In genomic region chr13:55329109-55329682, GRCm38 (mm10) we compare ENCODE assay signal across 8 mouse cellular contexts. TPM values are rescaled to one million over a fixed set of nuclear protein-coding genes. Genes with fewer than 3 reads are reported as not detected.
A peak's percentile ranks its signal among the peaks of the same experiment; 100 is the strongest.
DNase-seq lines count a peak whose midpoint lies in the region; ATAC-seq and TF ChIP-seq lines count a peak whose summit lies in the region.

No protein-coding gene starts in this region.

- WGBS in kidney, adult 2 months: 1% methylated on average over 29 of the region's 29 CpGs
- WGBS in hindbrain, embryonic 10.5 days: 2% methylated on average over 29 of the region's 29 CpGs
- WGBS in stomach, embryonic 15.5 days: under 1% methylated on average over 27 of the region's 29 CpGs

- no peaks in the 10 kb centered on the region; the same call in 1 of the 2 replicates for H3K36me3 ChIP-seq in kidney, adult 2 months (ENCODE audit: control insufficient read depth, insufficient read depth, low read length)
- H3K36me3 ChIP-seq in E14TG2a.4 (ENCODE audit: insufficient read depth, low read length): peaks cover 35% of the 10 kb centered on the region
- peaks cover 30% of the 10 kb centered on the region for H3K36me3 ChIP-seq in hindbrain, embryonic 10.5 days
- H3K36me3 ChIP-seq in stomach, embryonic 15.5 days: peaks cover 17% of the 10 kb centered on the region

- intact Hi-C loops in left cerebral cortex, postnatal 36 days (cut with DNase I): no loop called here

- H3K4me2 ChIP-seq in stomach, embryonic 15.5 days: peak overlapping the region; percentile 96

- no peaks in the 10 kb centered on the region for H3K9me3 ChIP-seq in E14TG2a.4 (ENCODE audit: low read length)
- H3K9me3 ChIP-seq in hindbrain, embryonic 10.5 days: no peaks in the 10 kb centered on the region
- no peaks in the 10 kb centered on the region for H3K9me3 ChIP-seq in stomach, embryonic 15.5 days

- no peak for DNase-seq in kidney, adult 2 months
- DNase-seq in kidney, adult 18-20 months: no peak
- DNase-seq in hindbrain, embryonic 10.5 days (ENCODE audit: low spot score): no peak
- DNase-seq in lung, postnatal 10 days: peak; percentile 40
- no peak for DNase-seq in left cerebral cortex, postnatal 36 days (ENCODE audit: low spot score in 2 of 2)

- no peak for TF ChIP-seq POLR2A in kidney, adult 2 months (IDR thresholded peaks at IDR 0.05; ENCODE audit: low read depth, low read length)

- no peaks in the 10 kb centered on the region for H3K27me3 ChIP-seq in kidney, adult 2 months (replicated peaks; ENCODE audit: control insufficient read depth, insufficient read depth, low read length)
- H3K27me3 ChIP-seq in E14TG2a.4 (ENCODE audit: insufficient read depth, low read length): no peaks in the 10 kb centered on the region
- H3K27me3 ChIP-seq in hindbrain, embryonic 10.5 days (ENCODE audit: insufficient read depth, poor library complexity, severe bottlenecking): peaks cover 11% of the 10 kb centered on the region
- no peaks in the 10 kb centered on the region for H3K27me3 ChIP-seq in stomach, embryonic 15.5 days (replicated peaks)

- peak overlapping the region; percentile 46 for H3K9ac ChIP-seq in stomach, embryonic 15.5 days

- peak; percentile 8 for ATAC-seq in common myeloid progenitor, adult 5-6 weeks (replicated peaks; ENCODE audit: low read depth, poor library complexity, severe bottlenecking)
- ATAC-seq in stomach, embryonic 15.5 days (ENCODE audit: insufficient read depth, low FRiP score, low read depth): no peak

- no peak overlapping the region for H3K27ac ChIP-seq in kidney, adult 2 months (ENCODE audit: insufficient read depth, low read depth, low read length)
- peak overlapping the region; percentile 96 for H3K27ac ChIP-seq in hindbrain, embryonic 10.5 days
- H3K27ac ChIP-seq in stomach, embryonic 15.5 days: peak overlapping the region; percentile 73

- no peak for TF ChIP-seq CTCF in kidney, adult 2 months (conservative IDR thresholded peaks at IDR 0.05; ENCODE audit: insufficient read depth, insufficient read length, low read depth, low read length)
- TF ChIP-seq CTCF in E14TG2a.4 (conservative IDR thresholded peaks at IDR 0.05; ENCODE audit: low read length): no peak

- H3K4me1 ChIP-seq in kidney, adult 2 months (ENCODE audit: control insufficient read depth, insufficient read depth, low read length): peaks cover 8% of the 10 kb centered on the region; the same call in 1 of the 2 replicates
- H3K4me1 ChIP-seq in E14TG2a.4 (replicated peaks; ENCODE audit: low read depth, low read length): peaks cover 85% of the 10 kb centered on the region
- H3K4me1 ChIP-seq in hindbrain, embryonic 10.5 days (replicated peaks): peaks cover 43% of the 10 kb centered on the region
- peaks cover 41% of the 10 kb centered on the region for H3K4me1 ChIP-seq in stomach, embryonic 15.5 days

- peak overlapping the region; percentile 46; the same call in 1 of the 2 replicates for H3K4me3 ChIP-seq in kidney, adult 2 months (ENCODE audit: insufficient read depth, low read depth, low read length)
- peak overlapping the region; percentile 89 for H3K4me3 ChIP-seq in E14TG2a.4 (replicated peaks; ENCODE audit: low read length)
- H3K4me3 ChIP-seq in hindbrain, embryonic 10.5 days: peak overlapping the region; percentile 69
- peak overlapping the region; percentile 75 for H3K4me3 ChIP-seq in stomach, embryonic 15.5 days (replicated peaks)

RNA-seq across cellular contexts. Expression of gene Mxd3, which starts 0.4 kb away (rescaled TPM):
- 1.2 and 1.3 TPM in 2 replicates for polyA plus RNA-seq in kidney, adult 2 months (2012; rRNA removed)
- 6.2 and 9.0 TPM in 2 replicates for total RNA-seq in common myeloid progenitor, adult 5-6 weeks (2017)
- polyA plus RNA-seq in hindbrain, embryonic 10.5 days (2016; fragmentation: Nextera tagmentation; extraction: Ambion mirVana): 25.2 and 33.7 TPM in 2 replicates
- 29.2 and 32.1 TPM in 2 replicates for polyA plus RNA-seq in stomach, embryonic 15.5 days (2015; fragmentation: Nextera tagmentation; extraction: Ambion mirVana)
- total RNA-seq in left cerebral cortex, postnatal 36 days (2021): 1 to 10 TPM; 1.4 to 2.5 TPM

RNA-seq across cellular contexts. Expression of gene Rab24, which starts 7.5 kb away (rescaled TPM):
- polyA plus RNA-seq in kidney, adult 2 months (2012; rRNA removed): 81.8 and 89.8 TPM in 2 replicates
- total RNA-seq in common myeloid progenitor, adult 5-6 weeks (2017): 22.3 and 31.5 TPM in 2 replicates
- polyA plus RNA-seq in hindbrain, embryonic 10.5 days (2016; fragmentation: Nextera tagmentation; extraction: Ambion mirVana): 80.9 and 83.7 TPM in 2 replicates
- 89.8 and 93.2 TPM in 2 replicates for polyA plus RNA-seq in stomach, embryonic 15.5 days (2015; fragmentation: Nextera tagmentation; extraction: Ambion mirVana)
- 10 to 100 TPM; 80.9 to 86.8 TPM for total RNA-seq in left cerebral cortex, postnatal 36 days (2021)

RNA-seq across cellular contexts. Expression of gene Prelid1, which starts 8.9 kb away (rescaled TPM):
- 542 and 589 TPM in 2 replicates for polyA plus RNA-seq in kidney, adult 2 months (2012; rRNA removed)
- 83.2 and 93.3 TPM in 2 replicates for total RNA-seq in common myeloid progenitor, adult 5-6 weeks (2017)
- 510 and 522 TPM in 2 replicates for polyA plus RNA-seq in hindbrain, embryonic 10.5 days (2016; fragmentation: Nextera tagmentation; extraction: Ambion mirVana)
- polyA plus RNA-seq in stomach, embryonic 15.5 days (2015; fragmentation: Nextera tagmentation; extraction: Ambion mirVana): 447 and 473 TPM in 2 replicates
- total RNA-seq in left cerebral cortex, postnatal 36 days (2021): 100 to 1,000 TPM; 159 to 185 TPM

RNA-seq across cellular contexts. Expression of gene Lman2, which starts 33.4 kb away (rescaled TPM):
- 114 and 126 TPM in 2 replicates for polyA plus RNA-seq in kidney, adult 2 months (2012; rRNA removed)
- total RNA-seq in common myeloid progenitor, adult 5-6 weeks (2017): 83.6 and 85.1 TPM in 2 replicates
- polyA plus RNA-seq in hindbrain, embryonic 10.5 days (2016; fragmentation: Nextera tagmentation; extraction: Ambion mirVana): 95.2 and 107 TPM in 2 replicates
- polyA plus RNA-seq in stomach, embryonic 15.5 days (2015; fragmentation: Nextera tagmentation; extraction: Ambion mirVana): 114 and 127 TPM in 2 replicates
- total RNA-seq in left cerebral cortex, postnatal 36 days (2021): 10 to 100 TPM; 54.9 to 61.3 TPM

RNA-seq across cellular contexts. Expression of gene Rgs14, which starts 40.3 kb away (rescaled TPM):
- polyA plus RNA-seq in kidney, adult 2 months (2012; rRNA removed): 3.3 and 4.2 TPM in 2 replicates
- total RNA-seq in common myeloid progenitor, adult 5-6 weeks (2017): 4.2 and 8.7 TPM in 2 replicates
- 0.44 and 0.68 TPM in 2 replicates for polyA plus RNA-seq in hindbrain, embryonic 10.5 days (2016; fragmentation: Nextera tagmentation; extraction: Ambion mirVana)
- 1.3 and 1.5 TPM in 2 replicates for polyA plus RNA-seq in stomach, embryonic 15.5 days (2015; fragmentation: Nextera tagmentation; extraction: Ambion mirVana)
- 10 to 100 TPM; 52.3 to 53.7 TPM for total RNA-seq in left cerebral cortex, postnatal 36 days (2021)

Comparison
In these comparisons a context has a peak if more than half of its experiments do, and no peak if none do; other contexts are left out.
1. RNA of gene Mxd3, which starts 0.4 kb away (polyA plus RNA-seq): 25.2 to 33.7 TPM in hindbrain, embryonic 10.5 days and 29.2 to 32.1 TPM in stomach, embryonic 15.5 days; 1.2 to 1.3 TPM in kidney, adult 2 months; every median in the first group is over 10 times any median in the second.
2. Peak in every context shown above with its lines, with median percentiles within 50 percentile points of each other: H3K4me3 ChIP-seq.